Mouse (Mus musculus): ENCODE data around the gene Nap1l1. TPM values are rescaled to one million over a fixed set of nuclear protein-coding genes. Genes with fewer than 3 reads are reported as not detected.
"Not testable (repeated sequence)": the region's sequence is repeated elsewhere in the genome, so short reads cannot be mapped to it uniquely, and the experiment has no call there.

Nap1l1 gene
- 100 to 1,000 TPM; 212 to 237 (median 222) TPM for total RNA-seq (2022)

DNA sequence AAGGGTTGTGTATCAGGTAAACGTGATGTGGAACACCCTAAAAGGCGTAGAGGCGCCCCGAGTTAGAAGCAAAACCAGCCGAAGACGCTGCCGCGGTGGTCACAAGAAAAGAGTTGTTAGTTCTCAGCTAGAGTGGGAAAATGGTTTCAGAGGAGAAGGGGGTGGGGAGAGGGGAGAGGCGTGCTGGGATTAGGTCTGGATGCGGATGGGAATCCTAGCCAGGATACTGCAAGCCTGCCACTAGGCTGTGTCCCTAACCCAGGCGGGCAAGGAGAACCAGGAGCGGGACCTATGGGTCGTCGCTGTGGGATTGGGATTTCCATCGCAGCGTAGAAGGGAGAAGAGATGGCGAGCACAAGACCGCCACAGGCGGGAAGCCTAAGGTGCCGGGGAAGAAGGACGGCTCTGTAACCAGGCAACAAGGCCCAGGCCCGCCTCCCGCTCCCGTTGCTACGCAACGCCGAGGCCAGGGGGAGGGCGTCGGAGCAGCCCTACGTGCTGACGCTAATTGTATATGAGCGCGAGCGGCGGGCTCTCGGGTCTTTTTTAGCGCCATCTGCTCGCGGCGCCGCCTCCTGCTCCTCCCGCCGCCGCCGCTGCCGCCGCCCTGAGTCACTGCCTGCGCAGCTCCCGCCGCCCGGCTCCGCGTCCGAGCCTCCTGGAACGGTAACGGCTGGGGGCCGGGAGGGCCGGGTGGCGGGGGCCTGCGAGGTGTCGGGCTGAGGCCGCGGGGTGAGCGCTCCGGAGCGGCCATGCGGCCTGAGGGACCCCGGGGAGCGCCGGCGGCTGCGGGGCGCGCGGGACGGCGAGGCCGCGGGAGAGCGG lies at the start of gene Nap1l1:
Nap1l1 (plus strand) TSS at position 538 of the 825 bp plus-strand sequence.
- DNase-seq (ENCODE audit: low spot score in 2 of 2) = peak; percentile 97 to 98

DNA sequence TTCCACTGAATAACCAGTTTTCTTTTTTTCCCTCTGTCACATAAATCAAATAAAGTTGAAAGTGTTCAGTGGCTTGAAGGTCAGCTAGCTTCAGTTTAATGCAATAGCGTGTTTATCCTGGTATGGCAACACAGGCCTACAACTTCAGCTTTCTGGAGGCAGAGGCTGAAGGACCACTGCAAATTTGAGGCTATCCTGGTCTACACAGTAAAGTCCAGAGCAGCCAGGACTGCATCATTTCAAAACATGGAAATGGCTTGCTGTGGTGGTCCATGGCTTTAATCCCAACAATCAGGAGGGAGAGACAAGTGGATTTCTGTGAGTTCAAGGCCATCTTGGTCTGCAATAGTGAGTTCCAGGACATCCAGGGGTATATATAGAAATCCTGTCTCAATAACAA lies 46.5 kb upstream of the Nap1l1 start:
- no peak for DNase-seq (ENCODE audit: low spot score in 2 of 2)

DNA sequence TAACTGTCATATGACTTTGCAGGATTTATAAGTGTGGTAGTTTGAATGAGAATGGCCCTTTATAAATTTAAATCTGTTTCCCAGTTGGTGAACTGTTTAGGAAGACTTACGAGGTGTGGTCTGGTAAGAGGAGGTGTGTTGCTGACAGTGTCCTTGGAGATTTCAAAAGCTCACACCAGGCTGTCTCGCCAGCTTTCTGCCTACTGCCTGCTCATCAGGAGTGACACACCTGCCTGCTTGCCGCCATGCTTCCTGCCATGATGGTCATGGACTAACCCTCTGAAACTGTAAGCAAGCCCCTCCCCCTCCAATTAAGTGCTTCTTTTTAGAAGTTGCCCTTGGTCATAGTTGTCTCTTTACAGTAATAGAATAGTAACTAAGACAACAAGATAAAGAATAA lies 39.5 kb upstream of the Nap1l1 start:
- DNase-seq (ENCODE audit: low spot score in 2 of 2) = no peak

DNA sequence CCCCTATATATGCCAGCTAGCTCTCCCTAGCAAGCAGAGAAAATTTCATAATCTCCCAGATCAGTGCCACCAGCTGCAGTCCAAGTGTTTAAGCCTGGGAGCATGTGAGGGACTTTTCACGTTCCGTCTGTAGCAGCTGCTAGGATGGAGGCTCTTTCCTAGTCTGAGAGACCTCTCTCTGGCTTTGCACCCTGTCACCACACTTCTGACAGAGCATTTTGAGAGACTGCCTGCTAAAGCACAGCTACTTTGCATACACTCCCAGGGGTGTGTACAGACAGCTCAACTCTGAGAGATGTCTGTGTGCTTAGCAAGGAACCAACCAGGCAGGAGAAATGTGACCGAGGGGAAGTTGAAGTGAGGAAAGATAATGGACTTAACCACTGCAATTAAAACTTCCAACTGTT lies 32.0 kb upstream of the Nap1l1 start:
- no peak for DNase-seq (ENCODE audit: low spot score in 2 of 2)

DNA sequence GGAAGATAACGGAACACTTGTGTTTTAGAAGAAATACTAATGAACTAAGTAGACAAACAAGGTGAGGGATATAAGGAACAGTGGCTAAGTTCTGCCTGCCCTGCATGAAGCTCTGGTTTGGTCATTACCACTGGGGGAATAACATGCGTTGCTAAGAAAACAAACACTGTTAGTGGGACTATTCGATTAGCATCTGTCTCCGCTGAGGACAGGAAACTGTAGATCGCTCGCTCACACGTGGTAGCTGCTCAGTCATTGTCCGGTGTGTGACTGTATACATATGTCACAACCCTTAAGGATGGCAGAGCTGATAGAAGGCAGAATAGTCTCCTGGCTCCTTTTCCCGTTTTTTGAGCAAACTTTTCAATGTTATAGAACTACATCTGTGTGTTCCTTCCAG lies 28.8 kb upstream of the Nap1l1 start:
- DNase-seq (ENCODE audit: low spot score in 2 of 2) = no peak

DNA sequence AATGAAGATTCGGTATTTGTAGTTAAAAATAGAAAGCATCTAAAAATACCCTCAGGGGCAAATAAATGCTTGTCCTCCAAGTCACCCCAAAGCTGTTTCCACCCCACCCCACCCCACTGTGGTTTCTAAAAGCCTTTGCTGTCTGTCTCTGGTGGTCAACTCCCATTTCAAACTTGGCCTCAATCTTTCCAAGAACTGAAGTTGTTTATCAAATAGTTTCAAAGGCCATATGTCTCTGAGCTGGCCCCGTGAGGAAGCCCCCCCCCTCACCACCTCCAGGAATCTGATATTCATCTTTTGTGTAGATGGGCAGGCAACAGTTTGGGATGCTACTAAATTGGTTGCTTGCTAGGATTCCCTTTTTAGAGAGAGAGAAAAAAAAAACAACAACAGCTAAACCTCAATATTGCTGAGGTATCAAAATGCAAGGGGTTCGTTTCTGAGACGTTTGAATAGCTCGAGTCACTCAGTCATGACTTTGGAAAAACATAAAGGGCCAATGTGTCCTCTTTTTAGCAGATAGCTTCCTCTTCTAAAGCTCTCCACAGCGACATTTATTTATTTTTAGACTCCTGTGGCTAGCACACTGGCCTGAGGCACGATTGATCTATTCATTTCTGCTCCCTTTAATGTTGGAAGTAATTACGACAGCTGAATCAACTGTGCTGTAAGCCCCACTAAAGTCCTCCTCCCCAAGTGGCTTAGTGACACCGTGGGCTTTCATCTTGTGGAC lies 26.9 kb upstream of the Nap1l1 start:
- DNase-seq (ENCODE audit: low spot score in 2 of 2) = no peak

DNA sequence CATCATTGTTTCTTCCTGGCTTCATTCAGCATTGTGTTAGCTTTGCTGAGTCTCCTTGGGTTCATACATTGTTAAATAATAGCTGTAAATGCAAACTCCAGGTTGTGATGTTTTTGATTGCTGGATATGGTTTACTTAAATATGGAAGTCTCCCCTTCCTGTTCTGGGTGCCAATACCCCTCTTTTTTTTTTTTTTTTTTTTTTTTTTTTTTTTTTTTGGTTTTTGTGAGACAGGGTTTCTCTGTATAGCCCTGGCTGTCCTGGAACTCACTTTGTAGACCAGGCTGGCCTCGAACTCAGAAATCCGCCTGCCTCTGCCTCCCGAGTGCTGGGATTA lies 26.4 kb upstream of the Nap1l1 start:
- DNase-seq (ENCODE audit: low spot score in 2 of 2) = not testable (repeated sequence)

DNA sequence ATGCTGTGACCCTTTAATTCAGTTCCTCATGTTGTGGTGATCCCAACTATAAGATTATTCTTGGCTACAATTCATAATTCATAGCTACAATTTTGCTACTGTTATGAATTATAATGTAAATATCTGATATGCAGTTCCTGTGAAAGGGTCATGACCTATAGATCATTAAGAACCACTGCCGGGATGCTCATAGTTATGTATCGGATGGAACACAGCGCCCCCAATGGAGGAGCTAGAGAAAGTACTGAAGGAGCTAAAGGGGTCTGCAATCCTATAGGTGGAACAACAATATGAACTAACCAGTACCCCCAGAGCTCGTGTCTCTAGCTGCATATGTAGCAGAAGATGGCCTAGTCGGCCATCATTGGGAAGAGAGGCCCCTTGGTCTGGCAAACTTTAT lies 23.4 kb upstream of the Nap1l1 start:
- not testable (repeated sequence) for DNase-seq (ENCODE audit: low spot score in 2 of 2)

DNA sequence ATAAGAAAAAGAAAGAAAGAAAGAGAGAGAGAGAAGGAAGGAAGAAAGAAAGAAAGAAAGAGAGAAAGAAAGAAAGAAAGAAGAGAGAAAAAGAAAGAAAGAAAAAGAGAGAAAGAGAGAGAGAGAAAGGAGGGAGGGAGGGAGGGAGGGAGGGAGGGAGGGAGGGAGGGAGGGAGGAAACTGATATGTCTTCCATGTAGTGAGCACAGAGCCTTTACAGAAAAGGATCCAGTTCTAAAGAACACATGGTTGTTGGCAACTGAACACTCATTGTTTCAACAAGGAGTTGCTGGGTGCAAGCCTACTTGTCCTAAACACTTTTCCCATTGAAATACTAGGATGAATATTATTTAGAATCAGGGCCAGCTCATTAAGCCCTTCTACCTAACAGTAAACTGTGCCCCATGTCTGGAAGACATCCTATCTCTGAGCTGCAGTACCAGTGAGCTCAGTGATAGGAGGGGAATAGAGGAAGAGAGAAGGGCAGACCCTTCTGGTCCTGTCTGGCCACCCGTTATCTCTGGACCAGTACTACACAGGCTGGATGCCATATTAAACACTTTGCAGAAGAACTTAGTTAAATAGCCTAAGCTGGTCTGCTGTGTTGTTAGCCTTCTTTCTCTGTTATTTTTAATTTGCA lies 21.2 kb upstream of the Nap1l1 start:
- DNase-seq (ENCODE audit: low spot score in 2 of 2) = no peak

DNA sequence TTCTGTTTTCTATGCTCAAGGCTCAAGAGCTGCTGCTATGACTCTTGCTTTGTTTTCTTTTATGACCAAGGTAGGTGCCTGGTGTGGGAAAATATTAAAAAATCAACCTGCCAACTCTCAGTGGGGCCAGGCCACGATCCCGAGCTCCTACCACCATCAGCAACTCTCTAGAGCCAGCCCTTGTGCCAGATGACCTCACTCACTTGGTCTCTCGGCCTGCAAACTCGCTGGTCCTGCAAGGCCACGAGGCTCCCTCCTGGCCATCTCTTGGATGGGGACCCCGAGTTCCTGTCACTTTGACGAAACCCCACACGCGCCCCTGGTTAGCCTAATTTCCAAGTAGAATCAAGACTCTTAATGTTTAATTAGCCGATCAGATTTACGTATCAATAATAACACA lies 20.6 kb upstream of the Nap1l1 start:
- no peak for DNase-seq (ENCODE audit: low spot score in 2 of 2)

DNA sequence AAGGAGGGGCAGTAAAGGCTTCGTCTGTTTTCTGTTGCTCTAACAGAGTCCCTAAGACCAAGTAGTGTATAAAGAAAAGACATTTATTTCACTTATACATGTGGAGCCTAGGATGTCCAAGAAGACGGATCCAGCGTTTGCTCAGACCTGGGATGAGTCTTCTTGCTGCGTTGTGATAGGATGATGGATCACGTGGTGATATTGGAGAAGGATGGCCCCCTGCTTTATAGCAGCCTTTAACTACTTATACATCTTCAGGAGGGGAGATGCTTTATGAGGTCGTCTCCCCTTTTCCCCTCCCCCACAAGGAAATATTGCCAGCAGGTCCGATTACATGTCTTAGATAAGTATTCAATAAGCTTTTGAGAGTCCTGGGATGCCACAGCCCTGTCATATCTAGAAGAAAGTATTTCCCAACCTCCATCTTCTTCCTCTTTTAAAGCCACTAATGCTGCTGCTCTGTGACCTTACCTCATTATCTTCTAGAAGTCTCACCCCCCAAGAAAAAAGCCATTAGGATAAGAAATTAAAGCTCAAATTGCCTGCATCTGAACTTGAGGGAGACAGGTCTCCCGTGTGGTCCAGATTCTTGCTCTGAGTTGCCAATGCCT lies 18.2 kb upstream of the Nap1l1 start:
- DNase-seq (ENCODE audit: low spot score in 2 of 2) = no peak

DNA sequence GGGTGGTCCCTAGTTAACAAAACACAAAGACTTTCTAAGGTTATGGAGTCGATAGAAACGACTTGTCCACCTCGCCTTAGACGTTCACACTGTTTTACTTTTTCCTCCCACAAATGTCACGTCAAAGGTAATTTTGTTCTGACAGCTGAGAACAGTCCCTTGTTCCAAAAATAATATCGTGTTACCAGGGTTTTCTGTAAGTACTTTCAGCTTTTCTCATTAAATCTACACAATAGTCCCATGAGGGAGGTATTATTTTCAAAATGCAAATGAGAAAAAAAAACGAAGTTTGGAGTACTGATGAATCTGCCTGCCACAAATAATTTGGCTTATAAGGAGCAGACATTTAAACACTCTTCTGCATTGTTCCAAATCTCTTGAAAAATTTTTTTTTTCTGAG lies 14.9 kb upstream of the Nap1l1 start:
- DNase-seq (ENCODE audit: low spot score in 2 of 2) = no peak

DNA sequence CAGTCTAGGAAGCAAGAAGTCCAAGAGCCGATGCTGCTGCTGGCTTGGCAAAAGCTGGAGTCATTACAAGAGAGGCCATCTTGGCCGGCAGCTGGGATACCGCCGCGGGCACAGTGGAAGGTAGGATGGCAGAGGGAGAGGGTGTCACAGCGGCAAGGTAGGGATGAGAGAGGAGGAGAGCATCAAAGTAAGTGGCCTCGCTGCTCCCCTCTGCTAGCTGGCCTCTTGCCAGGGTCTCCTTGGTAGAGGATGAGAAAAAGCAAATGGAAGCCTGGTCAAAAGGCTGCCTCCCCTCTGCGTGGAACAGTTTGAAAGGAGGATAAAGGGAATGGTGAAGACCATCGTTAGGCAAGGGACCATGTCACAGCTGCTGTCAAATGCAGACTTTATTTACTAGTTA lies 14.0 kb upstream of the Nap1l1 start:
- no peak for DNase-seq (ENCODE audit: low spot score in 2 of 2)

DNA sequence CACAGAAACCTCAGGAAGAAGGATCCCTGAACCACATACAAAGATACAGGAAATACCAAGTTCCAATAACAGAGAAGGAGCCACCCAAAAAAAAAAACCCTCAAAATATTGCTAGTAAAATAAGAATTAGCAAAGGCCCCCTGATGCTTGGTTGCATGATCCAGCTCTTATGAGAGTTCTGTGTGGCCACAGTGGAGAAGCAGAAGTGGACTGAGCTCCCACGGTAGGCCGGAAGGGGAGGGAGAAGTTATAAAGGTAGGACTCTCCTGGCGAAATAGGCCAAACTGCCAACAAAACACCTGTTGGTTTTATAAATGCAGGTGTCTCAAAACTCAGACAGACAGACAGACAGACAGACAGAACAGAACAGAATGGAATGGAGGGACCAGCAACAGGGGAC lies 13.1 kb upstream of the Nap1l1 start:
- no peak for DNase-seq (ENCODE audit: low spot score in 2 of 2)

DNA sequence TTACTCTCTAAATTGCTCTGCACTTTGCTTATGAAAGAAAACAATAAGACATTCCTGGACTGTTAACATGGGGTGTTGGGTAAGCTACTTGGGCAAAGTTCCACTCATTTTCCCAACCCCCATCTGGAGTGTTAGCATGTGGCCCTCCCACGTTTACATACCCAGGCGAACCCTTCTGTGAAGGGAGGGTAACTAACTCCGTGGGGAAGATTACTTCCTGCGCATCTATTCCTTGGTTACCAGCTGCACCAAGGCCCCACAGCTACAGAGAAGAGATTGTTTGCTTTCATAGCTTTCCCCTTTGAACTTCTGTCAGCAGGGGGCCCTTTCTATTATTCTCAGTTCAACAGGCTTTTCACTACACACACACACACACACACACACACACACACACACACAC lies 12.6 kb upstream of the Nap1l1 start:
- peak in 1 of 2 experiments; percentile 26 for DNase-seq (ENCODE audit: low spot score in 2 of 2)

DNA sequence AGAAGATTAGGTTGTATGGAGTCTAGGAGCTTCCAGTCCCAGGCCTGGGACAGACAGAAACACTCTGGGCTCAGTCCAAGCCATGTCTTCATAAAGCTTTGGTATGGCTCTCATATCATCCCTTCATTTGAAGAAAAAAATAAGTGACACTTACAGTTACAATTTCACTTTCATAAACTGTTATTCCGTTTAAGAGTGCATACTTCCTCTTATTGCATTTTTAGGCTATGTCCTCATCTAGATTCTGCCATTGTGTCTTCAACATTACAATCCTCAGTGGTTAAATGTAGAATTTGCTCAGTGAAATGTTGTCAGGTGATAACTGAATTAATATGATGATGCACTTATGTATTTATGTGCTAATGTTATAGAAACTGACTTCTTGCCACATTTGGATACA lies 8.2 kb upstream of the Nap1l1 start:
- no peak for DNase-seq (ENCODE audit: low spot score in 2 of 2)

DNA sequence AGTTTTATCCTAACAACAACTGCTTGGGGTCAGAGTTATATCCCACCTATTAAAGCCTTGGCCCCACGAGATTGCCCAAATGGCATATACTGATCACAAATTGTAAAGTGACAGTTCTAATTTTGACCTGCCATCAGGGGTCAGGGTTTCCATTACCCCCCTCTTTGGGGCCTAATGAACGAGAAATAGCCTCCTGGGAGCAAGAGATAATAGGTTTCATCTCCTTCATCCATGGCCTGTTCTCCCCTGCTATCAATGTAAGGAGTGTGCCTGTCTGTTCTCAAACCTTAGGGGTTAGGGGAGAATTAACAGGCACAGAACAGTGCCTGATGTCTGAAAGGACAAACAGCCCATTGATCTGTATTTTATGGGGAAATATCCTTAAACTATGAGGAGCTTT lies 7.6 kb upstream of the Nap1l1 start:
- DNase-seq (ENCODE audit: low spot score in 2 of 2) = no peak

DNA sequence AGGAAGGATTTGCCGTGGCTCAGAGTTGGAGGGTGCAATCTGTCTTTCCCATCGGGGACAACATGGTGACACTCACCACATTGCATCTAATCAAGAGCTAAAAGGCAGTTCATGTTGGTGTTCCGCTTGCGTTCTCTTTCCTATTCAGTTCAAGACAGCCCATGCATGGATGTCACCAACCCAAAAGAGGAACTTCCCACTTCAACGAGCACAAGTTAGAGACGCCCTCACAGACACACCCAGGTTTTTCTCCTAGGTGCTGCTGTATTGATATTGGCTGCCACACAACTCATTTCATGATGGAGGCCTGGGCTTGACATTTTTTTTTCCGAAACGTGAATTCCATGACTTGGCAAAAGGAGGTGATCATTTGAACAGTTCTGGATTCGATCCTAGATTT lies 1.9 kb upstream of the Nap1l1 start:
- DNase-seq (ENCODE audit: low spot score in 2 of 2) = no peak

DNA sequence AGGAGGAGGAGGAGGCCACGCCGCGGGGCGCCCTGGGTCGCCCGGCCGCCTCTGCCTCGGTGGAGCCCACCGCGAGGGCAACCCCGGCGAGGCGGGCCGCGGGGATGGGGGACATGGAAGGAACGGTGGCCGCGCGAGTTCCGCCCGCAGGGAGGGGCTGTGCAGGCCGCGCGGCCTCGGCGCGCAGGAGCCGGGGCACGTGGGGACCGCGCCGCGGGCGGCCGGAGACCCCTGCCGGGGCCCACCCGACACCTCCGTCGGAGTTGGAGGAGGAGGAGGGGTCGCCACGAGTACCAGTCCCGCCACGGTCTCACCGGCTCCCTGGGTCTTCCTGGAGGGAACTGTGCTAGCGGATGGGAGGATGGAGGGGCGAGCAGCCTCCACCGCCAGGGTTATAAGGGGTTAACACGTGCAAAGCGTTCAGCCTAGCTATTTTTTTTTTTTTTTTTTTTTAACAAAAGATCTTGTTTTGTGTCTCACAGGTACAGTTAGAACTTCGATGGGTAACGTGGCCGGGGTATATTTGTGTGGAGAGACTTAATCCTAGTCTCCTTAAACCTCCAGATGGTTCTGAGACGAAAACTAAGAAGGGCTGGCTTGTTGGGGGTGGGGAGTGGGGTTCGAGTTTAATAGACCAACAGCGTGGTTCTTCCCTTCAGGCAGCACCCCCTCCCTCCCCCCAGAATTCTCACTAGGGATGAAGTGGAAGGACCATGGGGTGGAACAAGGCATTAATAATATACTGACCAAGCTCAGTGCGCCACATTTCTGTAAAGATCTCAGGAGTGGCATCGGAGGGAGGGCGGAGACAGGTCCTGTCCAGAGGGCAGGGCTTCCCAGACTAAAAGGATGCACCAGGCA lies 718 bp downstream of the Nap1l1 start:
- peak; percentile 24 to 28 for DNase-seq (ENCODE audit: low spot score in 2 of 2)

DNA sequence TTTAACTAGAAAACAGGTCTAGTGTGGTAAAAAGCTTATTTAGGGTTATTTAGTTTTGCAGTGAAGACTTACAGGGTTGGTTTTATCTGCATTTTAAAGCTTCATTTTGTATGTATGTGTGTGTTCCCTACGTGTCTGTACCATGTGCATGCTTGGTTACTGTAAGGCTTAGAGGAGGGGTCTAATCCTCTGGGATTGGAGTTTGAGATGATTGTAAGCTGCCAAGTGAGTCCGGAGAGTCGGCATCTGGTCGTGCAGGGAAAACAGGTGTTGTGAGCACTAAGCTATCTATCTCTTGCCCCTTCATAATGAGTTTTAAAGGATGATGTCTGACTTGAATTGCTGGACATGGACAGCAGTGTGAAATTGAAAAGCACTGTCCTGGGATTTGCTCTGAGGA lies 3.3 kb downstream of the Nap1l1 start:
- no peak for DNase-seq (ENCODE audit: low spot score in 2 of 2)

DNA sequence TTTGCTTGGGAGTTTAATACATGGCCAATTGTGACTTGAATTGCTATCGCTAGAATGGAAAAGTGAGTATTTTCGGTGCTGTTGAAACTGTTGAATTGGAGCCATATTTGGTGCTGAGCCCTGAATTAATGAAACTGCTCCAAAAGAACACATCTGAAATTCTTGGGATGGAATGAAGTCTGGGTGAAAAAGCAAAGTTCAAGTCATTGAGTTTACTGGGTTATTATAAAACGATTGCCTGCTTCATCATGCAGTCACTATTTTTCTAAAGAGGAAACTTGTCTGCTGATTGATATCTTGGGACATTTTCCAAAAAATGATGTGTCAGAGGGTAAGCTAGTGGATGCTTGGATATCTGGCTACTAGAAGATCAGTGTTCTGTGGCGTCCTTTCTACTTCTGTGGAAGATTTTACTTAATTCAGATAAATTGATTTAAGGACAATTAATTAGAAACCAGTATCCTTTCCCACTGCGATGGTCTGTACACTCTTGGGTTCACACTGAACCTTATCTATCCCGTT lies 4.0 kb downstream of the Nap1l1 start:
- no peak for DNase-seq (ENCODE audit: low spot score in 2 of 2)

All from left cerebral cortex, adult 8-10 months (tissue).